Mouse (Mus musculus) fat pad, adult 2 months (tissue): Measurements from ENCODE around the gene Vmn2r8.
"Not testable (repeated sequence)": the region's sequence is repeated elsewhere in the genome, so short reads cannot be mapped to it uniquely, and the experiment has no call there.

Experiments used
- DNase-seq: peaks from one replicate; pipeline ENCODE4 v3.0.0-alpha.2; 2011; ENCODE audit warnings: low read depth, low spot score; ENCODE audit errors: extremely low read depth

Vmn2r8 gene

DNA sequence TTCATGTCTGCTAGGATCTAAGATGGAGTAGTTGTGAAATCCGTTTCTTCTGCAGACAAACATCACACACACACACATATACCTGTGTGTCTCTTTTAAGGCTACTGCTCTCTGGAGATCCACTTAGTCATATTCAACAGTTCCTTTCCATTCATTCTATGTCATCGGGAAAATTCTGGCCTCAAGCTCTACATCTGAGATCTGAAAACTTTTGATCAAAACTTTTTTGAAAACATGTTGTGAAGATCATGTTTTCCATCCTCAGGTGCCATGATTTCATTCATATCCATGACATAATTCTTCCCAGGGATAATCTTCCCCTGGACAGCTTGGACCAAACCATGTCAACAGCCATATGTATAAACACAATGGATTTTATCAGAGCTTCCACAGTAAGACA, at the start of gene Vmn2r8:
Gene Vmn2r8, minus strand, starts transcription at position 101 of the 400 bp plus-strand sequence.
- DNase-seq: not testable (repeated sequence)

DNA sequence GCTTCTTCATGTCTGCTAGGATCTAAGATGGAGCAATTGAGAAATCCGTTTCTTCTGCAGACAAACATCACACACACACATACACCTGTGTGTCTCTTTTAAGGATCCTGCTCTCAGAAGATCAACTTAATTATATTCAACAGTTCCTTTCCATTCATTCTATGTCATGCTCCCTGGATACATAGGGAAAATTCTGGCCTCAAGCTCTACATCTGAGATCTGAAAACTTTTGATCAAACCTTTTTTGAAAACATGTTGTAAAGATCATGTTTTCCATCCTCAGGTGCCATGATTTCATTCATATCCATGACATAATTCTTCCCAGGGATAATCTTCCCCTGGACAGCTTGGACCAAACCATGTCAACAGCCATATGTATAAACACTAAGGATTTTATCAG, 43.9 kb upstream of the Vmn2r8 start, which contains the start of gene Vmn2r9:
Gene Vmn2r9, minus strand, starts transcription at position 101 of the 400 bp plus-strand sequence.
- DNase-seq: not testable (repeated sequence)

DNA sequence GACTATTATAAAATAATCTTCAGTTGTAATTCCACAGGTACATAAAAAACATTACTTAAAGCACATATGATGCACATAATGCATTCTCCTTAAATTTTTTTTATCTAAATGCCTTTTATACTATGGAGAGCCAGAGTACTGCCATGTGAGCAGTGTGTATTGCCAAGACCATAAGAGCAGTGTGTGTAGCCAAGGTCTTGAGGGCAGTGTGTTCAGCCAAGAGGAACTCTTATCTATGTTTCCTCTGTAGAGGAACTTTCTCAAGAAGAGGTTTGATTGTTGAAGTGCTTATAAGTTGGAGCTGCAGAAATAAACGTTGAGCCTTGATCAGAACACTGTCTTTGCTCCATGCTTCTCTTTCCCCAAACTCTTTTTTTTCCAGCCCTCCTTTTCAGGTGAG, 40.8 kb upstream of the Vmn2r8 start:
- no peak for DNase-seq

DNA sequence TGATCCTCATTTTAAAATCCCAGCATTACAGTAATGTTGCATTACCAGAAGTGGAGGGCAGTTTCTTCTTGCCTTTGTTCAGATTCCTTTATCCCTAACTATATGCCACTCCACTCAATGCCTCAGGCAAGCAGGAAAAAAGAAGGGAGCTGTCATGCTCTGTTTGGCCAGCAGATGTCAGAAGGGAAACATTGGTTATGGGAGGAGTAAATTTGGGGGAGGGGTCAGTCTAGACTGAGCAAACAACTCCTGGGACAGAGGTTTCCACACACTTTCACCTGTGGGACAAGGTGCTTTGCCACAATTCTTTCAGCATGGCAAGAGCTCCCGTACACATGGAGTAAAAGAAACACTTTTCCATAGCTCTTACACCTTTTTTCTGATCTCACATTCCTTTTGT, 27.5 kb upstream of the Vmn2r8 start:
- DNase-seq: no peak

DNA sequence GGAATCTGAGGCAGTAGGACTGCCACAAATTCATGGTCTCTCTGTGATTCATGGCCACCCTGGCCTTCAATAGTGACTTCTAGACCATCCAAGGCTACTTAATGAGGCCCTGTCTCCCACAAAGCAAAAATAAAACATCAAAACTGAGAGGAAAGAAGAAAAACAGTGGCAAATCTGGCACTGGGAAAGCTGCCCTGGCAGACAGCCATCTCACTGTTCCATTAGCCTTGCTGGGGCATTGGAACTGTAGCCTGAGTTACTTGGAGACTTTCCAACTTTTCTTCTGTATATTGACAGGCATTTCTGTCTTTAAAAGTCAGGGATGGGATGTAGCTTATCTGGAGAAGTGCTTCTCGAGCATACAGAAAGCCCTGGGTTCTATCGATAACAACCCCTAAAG, 14.6 kb upstream of the Vmn2r8 start:
- no peak for DNase-seq

DNA sequence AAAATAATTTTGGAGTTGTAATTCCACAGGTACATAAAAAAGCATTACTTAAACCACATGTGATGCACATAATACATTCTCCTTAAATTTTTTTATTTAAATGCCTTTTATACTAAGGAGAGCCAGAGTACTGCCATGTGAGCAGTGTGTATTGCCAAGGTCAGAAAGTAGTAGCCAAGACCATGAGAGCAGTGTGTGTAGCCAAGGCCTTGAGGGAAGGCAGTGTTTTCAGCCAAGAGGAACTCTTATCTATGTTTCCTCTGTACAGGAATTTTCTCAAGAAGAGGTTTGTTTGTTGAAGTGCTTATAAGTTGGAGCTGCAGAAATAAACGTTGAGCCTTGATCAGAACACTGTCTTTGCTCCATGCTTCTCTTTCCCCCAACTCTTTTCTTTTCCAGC, 5.0 kb downstream of the Vmn2r8 start:
- DNase-seq: no peak

DNA sequence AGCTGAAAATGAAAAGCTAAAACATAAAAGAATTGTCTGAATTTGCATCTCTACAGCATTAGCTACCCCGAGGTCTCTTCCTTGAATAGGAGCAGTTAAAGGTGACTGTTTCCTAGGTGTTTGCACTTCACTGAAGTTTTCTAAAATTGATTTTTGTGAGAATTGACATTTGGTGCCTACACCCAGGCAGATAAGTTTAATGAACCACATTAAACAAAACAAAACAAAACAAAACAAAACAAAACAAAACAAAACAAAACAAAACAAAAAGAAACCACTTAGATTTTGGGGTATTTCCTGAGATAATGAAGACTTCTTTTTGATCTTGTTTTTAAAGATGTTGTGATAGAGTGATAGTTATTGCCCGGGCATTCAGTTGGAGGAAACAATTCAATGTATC, 13.4 kb downstream of the Vmn2r8 start, which contains the start of gene Tmed11:
Gene Tmed11, minus strand, starts transcription at position 101 of the 400 bp plus-strand sequence.
- DNase-seq: not testable (repeated sequence)

DNA sequence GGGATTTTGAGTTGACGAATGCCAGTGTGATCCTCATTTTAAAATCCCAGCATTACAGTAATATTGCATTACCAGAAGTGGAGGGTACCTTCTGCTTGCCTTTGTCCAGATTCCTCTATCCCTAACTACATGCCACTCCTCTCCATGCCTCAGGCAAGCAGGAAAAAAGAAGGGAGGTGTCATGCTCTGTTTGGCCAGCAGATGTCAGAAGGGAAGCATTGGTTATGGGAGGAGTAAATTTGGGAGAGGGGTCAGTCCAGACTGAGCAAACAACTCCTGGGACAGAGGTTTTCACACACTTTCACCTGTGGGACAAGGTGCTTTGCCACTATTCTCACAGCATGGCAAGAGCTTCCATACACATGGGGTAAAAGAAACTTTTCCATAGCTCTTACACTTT, 18.3 kb downstream of the Vmn2r8 start:
- not testable (repeated sequence) for DNase-seq

DNA sequence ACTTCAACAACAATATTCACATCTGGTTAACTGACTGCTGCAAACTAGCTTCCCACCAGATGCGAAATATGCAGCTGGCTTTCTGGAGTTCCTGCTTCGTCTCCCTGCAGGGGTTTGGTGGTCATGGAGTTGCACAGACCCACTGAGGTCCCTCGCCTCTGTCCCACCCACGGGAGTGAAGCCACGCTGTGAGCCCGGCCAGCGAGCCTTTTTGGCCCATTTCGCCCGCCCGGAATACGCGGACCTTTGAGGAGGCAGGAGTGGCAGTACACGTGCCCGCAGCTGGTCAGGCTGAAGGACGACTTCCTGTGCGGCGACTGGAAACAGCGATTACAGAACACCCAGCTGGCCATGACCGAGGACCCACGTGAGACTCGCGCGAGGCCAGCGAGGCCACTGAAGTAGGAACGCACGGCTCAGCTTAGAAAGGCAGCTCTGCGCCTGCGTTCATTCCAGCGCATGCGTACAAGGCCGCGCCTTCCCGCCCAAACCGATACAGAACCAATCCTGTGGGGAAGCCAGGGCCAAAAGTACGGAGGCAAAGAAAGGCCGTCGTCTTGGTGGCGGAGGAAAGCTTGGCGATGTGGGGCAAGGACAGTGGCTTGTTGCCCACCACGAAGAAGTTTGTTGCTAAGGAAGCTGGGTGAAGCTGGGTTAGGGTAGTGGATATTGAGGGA, 33.9 kb downstream of the Vmn2r8 start, which contains the start of gene Rnf212:
Gene Rnf212, minus strand, starts transcription at position 353 of the 677 bp plus-strand sequence.
- DNase-seq: no peak

DNA sequence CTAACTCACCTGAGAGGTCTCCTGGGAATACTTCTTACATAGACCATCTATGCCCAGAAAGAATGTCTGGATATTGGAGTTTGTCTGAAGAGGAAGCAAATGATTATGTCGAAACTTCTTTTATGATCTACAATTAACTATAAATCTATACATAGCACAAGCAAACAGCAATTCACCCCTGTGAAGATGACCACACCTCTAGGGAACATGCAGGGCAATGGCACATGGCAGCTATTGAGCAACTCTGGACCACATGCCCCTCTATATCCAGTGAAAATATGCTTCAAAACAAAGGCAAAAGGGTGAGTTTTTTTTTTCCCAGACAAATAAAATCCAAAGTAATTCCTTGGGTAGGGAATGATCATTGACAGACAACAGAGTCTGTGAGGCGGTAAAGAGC, 48.6 kb downstream of the Vmn2r8 start:
- DNase-seq: no peak

DNA sequence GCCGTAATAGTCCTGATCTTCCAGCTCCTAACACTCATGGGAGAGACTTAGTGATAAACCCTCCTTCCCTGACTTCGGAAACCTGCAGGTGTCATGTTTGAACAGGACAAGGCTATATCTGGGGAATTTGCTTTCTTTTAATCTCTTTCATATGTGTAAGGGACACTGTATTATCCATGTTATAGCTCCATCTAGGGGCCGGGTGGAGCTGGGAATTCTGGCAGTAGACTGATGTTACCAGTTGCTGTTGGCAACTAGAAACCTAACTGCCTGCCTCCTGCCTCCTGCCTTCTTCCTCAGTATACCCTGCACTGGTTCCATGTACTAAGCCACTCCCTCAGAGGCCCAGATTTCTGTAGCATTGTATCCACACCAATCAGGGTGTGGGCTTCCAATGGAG, 50.3 kb downstream of the Vmn2r8 start:
- no peak for DNase-seq

DNA sequence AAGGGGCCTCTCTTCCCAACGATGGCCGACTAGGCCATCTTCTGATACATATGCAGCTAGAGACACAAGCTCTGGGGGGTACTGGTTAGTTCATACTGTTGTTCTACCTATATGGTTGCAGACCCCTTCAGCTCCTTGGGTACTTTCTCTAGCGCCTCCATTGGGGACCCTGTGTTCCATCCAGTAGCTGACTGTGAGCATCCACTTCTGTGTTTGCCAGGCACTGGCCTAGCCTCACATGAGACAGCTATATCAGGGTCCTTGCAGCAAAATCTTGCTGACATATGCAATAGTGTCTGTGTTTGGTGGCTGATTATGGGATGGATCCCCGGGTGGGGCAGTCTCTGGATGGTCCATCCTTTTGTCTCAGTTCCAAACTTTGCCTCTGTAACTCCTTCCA, 57.4 kb downstream of the Vmn2r8 start:
- not testable (repeated sequence) for DNase-seq

DNA sequence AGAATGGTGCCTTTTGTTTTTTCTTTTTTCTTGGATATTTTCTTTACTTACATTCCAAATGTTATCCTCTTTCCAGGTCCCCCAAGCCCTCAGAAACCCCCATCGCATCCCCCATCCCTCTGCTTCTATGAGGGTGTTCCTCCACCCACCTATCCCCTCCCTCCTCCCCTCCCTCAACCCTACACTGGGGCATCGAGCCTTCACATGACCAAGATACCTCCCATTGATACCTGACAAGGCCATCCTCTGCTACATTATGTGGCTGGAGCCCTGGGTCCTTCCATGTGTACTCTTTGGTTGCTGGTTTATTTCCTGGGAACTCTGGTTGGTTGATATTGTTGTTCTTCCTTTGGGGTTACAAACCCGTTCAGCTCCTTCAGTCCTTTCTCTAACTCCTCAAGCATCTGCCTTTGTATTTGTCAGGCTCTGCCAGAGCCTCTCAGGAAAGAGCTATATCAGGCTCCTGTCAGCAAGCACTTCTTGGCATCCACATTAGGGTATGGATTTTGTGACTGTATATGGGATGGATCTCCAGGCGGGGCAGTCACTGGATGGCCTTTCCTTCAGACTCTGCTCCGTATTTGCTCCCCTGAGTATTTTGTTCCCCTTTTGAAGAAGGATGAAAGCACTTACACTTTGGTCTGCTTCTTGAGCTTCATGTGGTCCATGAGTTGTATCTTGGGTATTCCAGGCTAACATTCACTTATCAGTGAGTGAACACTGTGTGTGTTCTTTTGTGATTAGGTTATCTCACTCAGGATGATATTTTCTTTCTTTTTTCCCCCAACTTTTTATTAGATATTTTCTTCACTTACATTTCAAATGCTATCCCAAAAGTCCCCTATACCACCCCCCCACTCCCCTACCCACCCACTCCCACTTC, 58.1 kb downstream of the Vmn2r8 start:
- no peak for DNase-seq

DNA sequence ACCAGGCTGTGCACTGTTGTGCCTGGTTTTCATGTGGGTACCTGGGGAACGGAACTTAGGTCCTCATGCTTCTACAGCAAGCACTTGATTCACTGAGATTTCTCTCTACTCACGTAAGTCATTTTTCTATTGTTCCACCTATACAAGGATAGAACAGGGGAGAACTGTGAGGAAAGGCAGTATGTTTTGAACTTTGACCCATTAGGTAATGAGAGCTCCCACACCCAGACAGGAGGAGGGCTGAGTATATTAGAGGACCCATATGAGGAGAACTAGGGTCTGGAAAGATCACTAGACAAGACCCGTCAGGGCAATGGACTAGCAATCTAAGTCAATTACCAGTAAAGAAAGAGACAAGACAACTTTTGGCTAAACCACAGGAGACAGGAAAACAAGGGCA, 64.0 kb downstream of the Vmn2r8 start:
- DNase-seq: no peak

DNA sequence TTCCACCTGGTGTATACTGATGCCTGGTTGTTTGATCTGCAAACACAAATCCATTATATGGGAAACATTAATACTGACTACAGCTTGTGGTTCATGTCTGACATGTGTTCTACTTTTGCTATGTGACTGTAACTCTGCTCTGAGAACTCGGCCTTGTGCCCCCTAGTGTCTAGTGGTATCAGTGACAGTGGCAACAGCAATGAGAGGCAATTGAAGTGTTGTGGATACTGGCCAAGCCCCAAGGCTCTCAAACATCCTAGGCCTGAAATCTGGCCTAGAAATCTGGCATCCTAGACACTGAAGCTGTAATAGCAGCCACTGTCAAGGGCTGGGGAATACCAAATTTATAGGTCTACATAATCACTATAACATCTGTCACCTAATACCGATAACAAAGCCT, 64.8 kb downstream of the Vmn2r8 start:
- no peak for DNase-seq

DNA sequence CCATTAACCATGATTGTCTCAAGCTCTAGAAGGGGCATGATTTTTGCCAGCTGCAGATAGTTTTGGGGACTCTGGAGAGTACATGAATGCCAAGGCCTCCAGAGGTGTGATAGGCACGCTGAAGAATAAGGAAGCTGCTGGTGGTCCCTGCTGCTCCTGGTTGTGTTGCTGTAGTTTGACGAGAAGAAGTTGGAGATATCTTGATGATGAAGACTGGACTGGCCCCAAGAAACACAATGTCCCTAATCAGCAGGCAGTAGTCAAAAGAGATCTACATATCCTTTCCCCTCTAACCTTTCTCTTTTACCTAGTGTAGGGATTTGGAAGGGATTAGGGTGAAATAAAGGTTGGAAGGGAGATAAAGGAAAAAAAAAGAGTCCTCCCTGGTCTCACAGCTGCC, 66.1 kb downstream of the Vmn2r8 start:
- DNase-seq: no peak

DNA sequence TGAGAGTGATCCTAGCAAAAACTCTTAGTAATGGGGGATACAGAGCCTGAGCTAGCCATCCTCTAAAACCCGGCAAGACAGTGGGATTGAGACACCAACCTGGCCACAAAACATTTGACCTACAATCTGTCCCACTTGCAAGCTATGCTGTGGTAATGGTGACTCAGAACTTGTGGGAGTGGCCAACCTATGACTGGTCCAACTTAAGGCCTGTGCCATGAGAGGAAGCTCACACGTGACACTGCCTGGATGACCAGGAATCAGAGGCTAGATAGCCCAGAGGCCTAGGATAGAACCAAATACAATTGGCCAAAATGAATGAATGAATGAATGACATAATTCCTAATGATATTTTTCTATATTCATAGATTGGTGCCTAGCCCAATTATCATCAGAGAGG, 66.8 kb downstream of the Vmn2r8 start:
- no peak for DNase-seq
